ENCODE assay signal across 8 mouse cellular contexts in the genomic region with DNA sequence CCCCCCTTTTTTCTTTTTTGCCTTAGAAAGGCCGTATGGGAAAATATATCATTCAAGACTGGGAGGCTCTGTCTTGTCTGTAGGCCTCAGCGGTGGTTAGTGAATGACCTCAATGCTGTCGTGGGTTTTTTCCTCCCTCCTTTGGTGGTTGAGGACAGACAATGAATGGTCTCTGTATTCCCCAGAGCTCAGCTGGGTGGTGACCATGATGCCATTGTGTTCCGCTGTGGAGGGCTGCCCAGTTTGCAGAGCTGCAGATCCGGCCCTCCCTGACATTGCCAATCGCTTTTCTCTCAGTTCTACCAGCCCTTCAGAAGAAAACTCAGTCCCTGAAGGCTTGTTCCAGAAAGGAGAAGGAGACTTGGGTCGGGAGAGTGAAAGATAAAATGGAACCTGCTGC. TPM values are rescaled to one million over a fixed set of nuclear protein-coding genes. Genes with fewer than 3 reads are reported as not detected.
A peak's percentile ranks its signal among the peaks of the same experiment; 100 is the strongest.
DNase-seq lines count a peak whose midpoint lies in the region; ATAC-seq lines count a peak whose summit lies in the region.
"Had no signal": no experiment of that assay in that cellular context is flagged by ENCODE, and none has a peak within 500 bp of the region (broad histone marks: within the 10 kb centered on the region; RNA-seq: fewer than 3 reads in every experiment).

No protein-coding gene starts in this region.

- no peaks in the 10 kb centered on the region for H3K27me3 ChIP-seq in forebrain, embryonic 15.5 days

- 35% methylated on average over 7 of the region's 7 CpGs for WGBS in forebrain, embryonic 15.5 days

- H3K4me2 ChIP-seq in forebrain, embryonic 15.5 days (replicated peaks) = 0 out of 2 replicates have a peak overlapping the region, but pooled peaks have one; percentile 1

- no peaks in the 10 kb centered on the region for H3K9me3 ChIP-seq in forebrain, embryonic 15.5 days

- peak overlapping the region; percentile 65 for H3K27ac ChIP-seq in forebrain, embryonic 15.5 days (replicated peaks)

- no peak overlapping the region for H3K4me3 ChIP-seq in forebrain, embryonic 15.5 days
- H3K4me3 ChIP-seq: erythroblast, embryonic 14.5 days had no signal

- no peak overlapping the region for H3K9ac ChIP-seq in forebrain, embryonic 15.5 days (replicated peaks)

- no peaks in the 10 kb centered on the region for H3K36me3 ChIP-seq in forebrain, embryonic 15.5 days

- peak; percentile 45 for DNase-seq in cerebellum, adult 9-11 months
- DNase-seq in layer of hippocampus, postnatal 36 days = peak; percentile 42 to 56
- DNase-seq in retina, embryonic 14.5 days (ENCODE audit: low spot score) = peak; percentile 32
- DNase-seq in urinary bladder, postnatal 14 days (ENCODE audit: low spot score) = no peak
- no peak for DNase-seq in thymus, postnatal 14 days
- DNase-seq in kidney, adult 18-20 months = no peak

- ATAC-seq in forebrain, embryonic 15.5 days (replicated peaks) = peak; percentile 21; the same call in 1 of the 2 replicates

- H3K4me1 ChIP-seq in forebrain, embryonic 15.5 days = peaks cover 26% of the 10 kb centered on the region

RNA-seq across cellular contexts. Expression of gene Gemin8, which starts 3.5 kb away (rescaled TPM):
- polyA plus RNA-seq in forebrain, embryonic 15.5 days (2015; fragmentation: Nextera tagmentation; extraction: Ambion mirVana) = 11.0 and 11.4 TPM in 2 replicates
- 10 to 100 TPM in 1 of 2 experiments, 1 to 10 TPM in 1; 9.9 to 13.6 TPM for total RNA-seq in layer of hippocampus, postnatal 36 days (2021)

Comparison
In these comparisons a context has a peak if more than half of its experiments do, and no peak if none do; other contexts are left out.
1. DNase-seq: peak in cerebellum, adult 9-11 months (single experiment), layer of hippocampus, postnatal 36 days (2 of 2) and retina, embryonic 14.5 days (single experiment); none in urinary bladder, postnatal 14 days (single experiment), thymus, postnatal 14 days (single experiment) and kidney, adult 18-20 months (single experiment).